Mouse (Mus musculus) neutrophil, adult 5-6 weeks (primary cell): ENCODE measurements around the gene Bcl7c. TPM values are rescaled to one million over a fixed set of nuclear protein-coding genes. Genes with fewer than 3 reads are reported as not detected.

ENCODE experiments used
- ATAC-seq: fragments of 151-379, 151-347 bp; 2 replicates; pipeline ENCODE4 v1.8.0; 2017; ENCODE audit warnings: mild to moderate bottlenecking, moderate TSS enrichment; ENCODE audit not compliant: insufficient number of reproducible peaks, poor library complexity, low FRiP score, severe bottlenecking; ENCODE audit errors: extremely low read depth
- total RNA-seq: library from RNA; stranded (forward); fragments of 200-1000 nt; gene quantifications from 2 replicates; pipeline ENCODE4 v1.2.3, GENCODE M21; 2017

The Bcl7c gene
- total RNA-seq, 1 experiment from 2014 or later, result 11.6 TPM

DNA sequence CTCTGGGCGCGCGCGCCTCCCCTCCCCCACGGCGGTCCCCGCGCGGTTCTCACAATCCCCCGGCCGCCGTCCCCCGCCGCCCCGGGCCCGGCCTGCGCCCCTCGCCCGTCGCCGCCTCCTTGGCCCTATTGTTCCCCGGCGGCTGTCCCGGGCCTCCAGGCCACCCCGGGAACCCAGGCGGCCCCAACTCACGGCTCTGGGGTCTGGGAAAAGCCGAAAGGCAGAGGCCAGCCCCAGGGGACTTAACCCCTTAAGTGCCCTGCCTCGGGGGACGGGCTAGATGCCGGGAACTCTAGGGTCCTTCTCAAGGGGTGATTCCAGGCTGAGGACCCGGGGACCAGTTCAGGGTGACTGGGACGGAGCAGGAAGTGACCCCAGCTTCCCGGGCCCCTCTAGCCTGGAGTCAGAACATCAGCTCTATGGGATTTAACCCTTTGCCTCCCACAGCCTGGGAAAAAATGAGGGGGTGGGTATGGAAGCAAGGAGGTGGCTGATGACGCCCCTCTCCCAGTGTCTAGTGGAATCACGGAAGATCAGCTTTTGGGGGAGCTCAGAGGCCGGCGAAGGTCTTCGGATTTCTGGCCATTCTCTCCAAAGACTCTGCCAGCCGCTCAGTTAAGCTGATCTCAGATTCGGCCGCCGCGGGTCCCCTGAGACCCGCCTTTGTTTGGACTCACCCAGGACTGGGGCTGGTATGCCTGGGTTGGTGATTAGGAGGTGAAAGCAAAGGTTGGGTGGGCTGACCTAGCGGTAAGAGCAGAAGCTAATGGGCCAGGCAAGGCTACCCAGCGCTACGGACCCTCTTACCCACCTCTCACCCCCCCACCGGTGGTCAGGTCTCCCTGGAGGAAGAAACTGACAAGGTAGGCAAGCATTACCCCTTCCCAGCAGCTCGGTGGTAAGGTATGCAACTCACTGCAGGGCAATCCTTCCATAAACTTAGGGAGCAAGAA lies 93.6 kb downstream of the Bcl7c start, which contains the start of gene Zfp629:
TSS of gene Zfp629 (minus strand) at position 907 of the 953 bp plus-strand sequence.
- ATAC-seq, result no peak; the same call in 1 of the 2 replicates

DNA sequence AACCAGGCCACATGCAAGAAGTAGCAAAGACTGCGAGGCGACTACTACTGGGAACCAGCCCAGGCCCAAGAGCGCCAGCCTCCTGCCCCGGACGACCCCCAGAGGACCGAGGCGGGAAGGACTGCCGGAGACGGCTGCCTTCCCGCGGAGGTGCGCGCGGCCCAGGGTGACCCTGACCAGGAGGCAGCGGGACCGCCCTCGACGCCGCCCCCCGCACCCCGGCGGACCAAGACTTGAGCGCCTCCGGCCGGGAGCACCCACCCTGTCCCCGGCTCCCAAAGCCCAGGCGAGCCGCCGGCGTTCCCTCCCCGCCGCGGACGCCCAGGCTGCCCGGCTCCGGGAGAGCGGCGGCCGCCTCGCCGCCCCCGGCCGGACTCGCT lies 94.2 kb downstream of the Bcl7c start:
- no peak for ATAC-seq

DNA sequence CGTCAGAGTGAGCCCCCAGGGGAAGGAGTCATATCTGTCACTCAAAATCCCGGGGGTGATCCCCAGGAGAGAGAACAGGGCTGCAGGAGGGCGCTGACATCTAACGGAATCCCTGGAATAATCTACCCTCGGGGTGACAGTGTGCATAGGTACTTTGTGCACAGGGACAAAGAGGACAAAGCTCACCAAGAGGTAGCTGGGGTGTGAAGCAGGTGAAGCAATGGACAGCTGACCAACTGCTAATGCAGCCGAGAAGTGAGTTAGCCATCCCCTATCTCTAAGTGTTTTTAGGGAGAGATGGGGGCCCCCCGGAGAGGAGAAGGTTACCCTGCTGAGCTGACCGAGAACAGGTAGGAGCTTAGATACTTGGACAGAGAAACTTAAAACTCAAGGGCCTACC lies 94.6 kb downstream of the Bcl7c start:
- no peak for ATAC-seq

DNA sequence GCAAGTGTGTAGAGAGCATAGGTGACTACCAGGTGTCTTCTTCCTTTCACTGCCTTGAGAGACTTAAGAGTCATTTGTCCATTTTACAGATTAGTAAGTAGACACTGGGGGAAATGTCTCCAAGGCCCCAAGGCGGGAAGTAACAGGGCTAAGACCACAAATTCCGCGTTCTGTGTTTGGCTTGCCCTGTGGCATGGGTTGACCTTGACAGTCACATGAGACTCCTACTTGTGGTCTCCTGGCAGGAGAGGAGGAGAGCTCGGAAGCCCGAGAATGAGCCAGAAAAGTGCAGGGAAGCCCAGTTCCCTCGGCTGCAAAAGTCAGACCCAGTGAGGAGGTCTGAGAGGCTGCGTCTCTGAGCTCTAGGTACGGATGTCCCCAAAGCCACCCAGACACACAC lies 95.2 kb downstream of the Bcl7c start:
- no peak for ATAC-seq

DNA sequence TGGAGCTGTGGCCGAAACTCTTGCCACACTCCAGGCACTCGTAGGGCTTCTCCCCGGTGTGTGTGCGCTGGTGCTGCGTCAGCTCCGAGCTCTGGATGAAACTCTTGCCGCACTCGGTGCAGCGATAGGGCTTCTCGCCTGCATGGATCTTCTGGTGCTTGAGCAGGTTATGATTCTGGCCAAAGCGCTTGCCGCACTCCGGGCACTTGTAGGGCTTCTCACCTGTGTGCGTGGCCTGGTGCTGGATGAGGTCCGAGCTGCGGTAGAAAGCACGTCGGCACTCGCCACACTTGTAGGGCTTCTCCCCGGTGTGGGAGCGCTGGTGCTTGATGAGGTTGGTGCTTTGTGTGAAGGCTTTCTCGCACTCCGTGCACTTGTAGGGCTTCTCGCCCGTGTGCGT lies 97.2 kb downstream of the Bcl7c start:
- ATAC-seq, result no peak

Other genes with a start within 250 kb of the Bcl7c start
- 129 and 155 TPM in 2 replicates for gene Prr14, start 249.3 kb downstream of the Bcl7c start, total RNA-seq
- gene Fbrs, start 229.7 kb downstream of the Bcl7c start, total RNA-seq, result 92.1 and 93.0 TPM in 2 replicates
- 38.2 and 45.9 TPM in 2 replicates for gene Srcap, start 196.9 kb downstream of the Bcl7c start, total RNA-seq
- gene Gm42715, start 189.3 kb downstream of the Bcl7c start, total RNA-seq, result 11.8 and 12.4 TPM in 2 replicates
- gene Tmem265, start 147.5 kb downstream of the Bcl7c start, total RNA-seq, result 0.58 and 9.6 TPM in 2 replicates
- gene Phkg2, start 135.6 kb downstream of the Bcl7c start, total RNA-seq, result 74.8 and 88.3 TPM in 2 replicates
- 11.8 and 16.8 TPM in 2 replicates for gene Ccdc189, start 120.3 kb downstream of the Bcl7c start, total RNA-seq
- gene Rnf40, start 120.2 kb downstream of the Bcl7c start, total RNA-seq, result 127 and 137 TPM in 2 replicates
- 1.7 and 2.2 TPM in 2 replicates for gene Zfp629, start 93.1 kb downstream of the Bcl7c start, total RNA-seq
- not detected in 2 replicates for gene Ctf1, start 3.8 kb upstream of the Bcl7c start, total RNA-seq
- not detected in 2 replicates for gene Ctf2, start 23.2 kb upstream of the Bcl7c start, total RNA-seq
- gene Fbxl19, start 35.6 kb upstream of the Bcl7c start, total RNA-seq, result 9.0 and 9.2 TPM in 2 replicates
- gene Orai3, start 60.9 kb upstream of the Bcl7c start, total RNA-seq, result 35.7 and 42.8 TPM in 2 replicates
- gene Setd1a, start 67.7 kb upstream of the Bcl7c start, total RNA-seq, result 14.4 and 16.7 TPM in 2 replicates
- 3.3 and 3.5 TPM in 2 replicates for gene Gm49388, start 76.7 kb upstream of the Bcl7c start, total RNA-seq
- gene Hsd3b7, start 91.7 kb upstream of the Bcl7c start, total RNA-seq, result 4.4 and 4.5 TPM in 2 replicates
- gene Stx4a, start 115.4 kb upstream of the Bcl7c start, total RNA-seq, result 93.0 and 99.9 TPM in 2 replicates
- gene Stx1b, start 115.6 kb upstream of the Bcl7c start, total RNA-seq, result not detected in 2 replicates
- 93.1 and 93.5 TPM in 2 replicates for gene Zfp646, start 167.3 kb upstream of the Bcl7c start, total RNA-seq
- 6.2 and 12.5 TPM in 2 replicates for gene Zfp668, start 167.9 kb upstream of the Bcl7c start, total RNA-seq
- not detected in 2 replicates for gene Prss53, start 182.0 kb upstream of the Bcl7c start, total RNA-seq
- gene Gm21974, start 186.5 kb upstream of the Bcl7c start, total RNA-seq, result not detected in 2 replicates
- 4.8 and 8.5 TPM in 2 replicates for gene Vkorc1, start 186.7 kb upstream of the Bcl7c start, total RNA-seq
- 9.6 and 11.6 TPM in 2 replicates for gene Bckdk, start 195.1 kb upstream of the Bcl7c start, total RNA-seq
- gene Kat8, start 203.6 kb upstream of the Bcl7c start, total RNA-seq, result 50.2 and 71.2 TPM in 2 replicates
- 0.25 and 1.3 TPM in 2 replicates for gene Prss8, start 221.2 kb upstream of the Bcl7c start, total RNA-seq
- gene Prss36, start 237.8 kb upstream of the Bcl7c start, total RNA-seq, result 1.2 and 2.0 TPM in 2 replicates